Mouse (Mus musculus) myocyte (in vitro differentiated cells): ENCODE measurements around the gene Ubqln1.

Experiments
- CEBPB ChIP-seq: IDR thresholded peaks from 2 replicates; pipeline ENCODE4 v1.6.1; 2011; ENCODE audit warnings: mild to moderate bottlenecking, moderate library complexity; ENCODE audit not compliant: poor library complexity, insufficient read depth, severe bottlenecking
- POLR2A ChIP-seq: IDR thresholded peaks from one replicate; pipeline ENCODE4 v1.6.1; 2011; ENCODE audit warnings: low read depth, mild to moderate bottlenecking, control low read depth, moderate library complexity; ENCODE audit not compliant: insufficient read length
- USF1 ChIP-seq: IDR thresholded peaks from one replicate; pipeline ENCODE4 v1.6.1; 2011; ENCODE audit warnings: low read depth, mild to moderate bottlenecking, control low read depth, moderate library complexity

- TF ChIP-seq USF1: no peak
- no peak for TF ChIP-seq CEBPB
- TF ChIP-seq POLR2A: no peak
These were observed 942 bp upstream of the Ubqln1 start for GRCm38 (mm10) chr13:58216395-58216794.
